ENCODE assay signal across 9 mouse cellular contexts in the genomic region with DNA sequence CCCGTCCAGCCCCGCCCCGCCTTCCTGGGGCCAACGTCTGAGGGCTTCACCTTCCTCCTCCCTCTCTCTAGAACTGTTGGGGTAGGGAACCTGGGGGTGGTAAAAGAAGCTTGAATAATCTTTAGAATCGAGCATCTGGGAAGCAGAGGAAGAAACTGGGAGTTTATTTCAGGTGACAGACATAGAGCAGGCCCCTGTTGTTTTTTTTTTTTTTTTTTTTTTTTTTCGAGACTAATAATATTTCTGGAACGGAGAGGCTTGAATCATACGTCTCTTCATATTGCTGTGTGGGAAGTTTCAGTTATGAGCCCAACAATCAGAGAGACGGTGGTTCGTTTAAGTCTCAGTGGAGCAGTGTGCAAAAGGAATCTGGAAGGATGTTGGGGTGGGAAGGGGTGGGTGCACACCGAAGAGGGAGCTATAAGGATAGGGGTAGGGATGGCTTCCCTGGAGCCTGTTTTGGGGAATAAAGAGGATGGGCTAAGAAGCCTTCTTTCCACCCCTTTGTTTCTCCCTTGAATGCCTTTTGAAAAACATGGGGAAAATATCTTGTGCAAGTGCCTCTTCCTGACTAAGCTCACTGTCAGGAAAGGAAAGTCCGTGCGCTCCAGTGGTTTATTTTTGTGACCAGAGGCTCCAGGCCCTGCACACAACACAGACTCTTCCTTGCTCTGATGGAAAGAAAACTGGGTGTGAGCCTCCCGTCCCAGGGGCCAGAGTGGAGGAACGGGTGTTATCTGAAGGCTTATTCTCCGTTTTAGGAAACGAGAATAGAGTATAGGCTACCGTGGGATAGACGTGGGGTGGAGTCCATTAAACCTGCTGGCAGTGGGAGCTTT. TPM values are rescaled to one million over a fixed set of nuclear protein-coding genes. Genes with fewer than 3 reads are reported as not detected.
DNase-seq lines count a peak whose midpoint lies in the region; ATAC-seq and TF ChIP-seq lines count a peak whose summit lies in the region.
"Had no signal": no experiment of that assay in that cellular context is flagged by ENCODE, and none has a peak within 500 bp of the region (broad histone marks: within the 10 kb centered on the region; RNA-seq: fewer than 3 reads in every experiment).

No protein-coding gene starts in this region.

- no peak for TF ChIP-seq CTCF in kidney, postnatal 0 days (IDR thresholded peaks at IDR 0.05; ENCODE audit: low read depth)
- no peak for TF ChIP-seq CTCF in thymus, adult 2 months (IDR thresholded peaks at IDR 0.05; ENCODE audit: borderline replicate concordance, control insufficient read depth, extremely low read depth, insufficient read depth, low read length, poor library complexity)

- TF ChIP-seq POLR2A in thymus, adult 2 months (IDR thresholded peaks at IDR 0.05; ENCODE audit: control insufficient read depth, extremely low read depth, insufficient read depth, low read length, poor library complexity) = no peak

- H3K36me3 ChIP-seq in kidney, postnatal 0 days (ENCODE audit: insufficient read depth, low read length) = no peaks in the 10 kb centered on the region
- H3K36me3 ChIP-seq in forebrain, embryonic 11.5 days (ENCODE audit: control insufficient read depth, insufficient read depth, low read length) = no peaks in the 10 kb centered on the region
- H3K36me3 ChIP-seq in hindbrain, embryonic 14.5 days (replicated peaks; ENCODE audit: control insufficient read depth, insufficient read depth) = no peaks in the 10 kb centered on the region
- no peaks in the 10 kb centered on the region for H3K36me3 ChIP-seq in midbrain, embryonic 14.5 days (ENCODE audit: control insufficient read depth, insufficient read depth, low read length)
- no peaks in the 10 kb centered on the region for H3K36me3 ChIP-seq in thymus, adult 2 months (ENCODE audit: control insufficient read depth, insufficient read depth, low read length)

- peak overlapping the region; percentile 19; the same call in 1 of the 2 replicates for H3K4me2 ChIP-seq in kidney, postnatal 0 days (ENCODE audit: low read length)
- peak overlapping the region; percentile 18; the same call in 1 of the 2 replicates for H3K4me2 ChIP-seq in forebrain, embryonic 11.5 days (ENCODE audit: low read depth, low read length, severe bottlenecking)
- H3K4me2 ChIP-seq in hindbrain, embryonic 14.5 days (replicated peaks) = peak overlapping the region; percentile 20
- peak overlapping the region; percentile 30 for H3K4me2 ChIP-seq in midbrain, embryonic 14.5 days (ENCODE audit: low read length)

- no peak overlapping the region for H3K4me3 ChIP-seq in kidney, postnatal 0 days (replicated peaks; ENCODE audit: low read depth, low read length)
- H3K4me3 ChIP-seq in forebrain, embryonic 11.5 days (ENCODE audit: low read depth, low read length) = no peak overlapping the region
- H3K4me3 ChIP-seq in hindbrain, embryonic 14.5 days (replicated peaks; ENCODE audit: low read length) = no peak overlapping the region
- H3K4me3 ChIP-seq in midbrain, embryonic 14.5 days (replicated peaks; ENCODE audit: low read depth, low read length) = no peak overlapping the region
- H3K4me3 ChIP-seq in thymus, adult 2 months (ENCODE audit: control insufficient read depth, insufficient read depth, low read length) = no peak overlapping the region
- H3K4me3 ChIP-seq: erythroblast, embryonic 14.5 days had no signal

- ATAC-seq in kidney, postnatal 0 days (replicated peaks; ENCODE audit: low FRiP score, low read depth) = no peak
- ATAC-seq in forebrain, embryonic 11.5 days (replicated peaks; ENCODE audit: low FRiP score) = no peak
- no peak for ATAC-seq in hindbrain, embryonic 14.5 days (ENCODE audit: low FRiP score)
- no peak for ATAC-seq in midbrain, embryonic 14.5 days (ENCODE audit: low FRiP score, low TSS enrichment)

- WGBS in kidney, postnatal 0 days = 50% methylated on average over 19 of the region's 19 CpGs
- WGBS in forebrain, embryonic 11.5 days = 12% methylated on average over 18 of the region's 19 CpGs
- 15% methylated on average over 19 of the region's 19 CpGs for WGBS in hindbrain, embryonic 14.5 days
- 11% methylated on average over 19 of the region's 19 CpGs for WGBS in midbrain, embryonic 14.5 days
- WGBS in thymus, adult 2 months = 71% methylated on average over 19 of the region's 19 CpGs

- no peak overlapping the region for H3K9ac ChIP-seq in kidney, postnatal 0 days (ENCODE audit: low read depth, low read length)
- H3K9ac ChIP-seq in forebrain, embryonic 11.5 days (ENCODE audit: low read length) = peak overlapping the region; percentile 0; the same call in 1 of the 2 replicates
- H3K9ac ChIP-seq in hindbrain, embryonic 14.5 days = peak overlapping the region; percentile 17; the same call in 1 of the 2 replicates
- H3K9ac ChIP-seq in midbrain, embryonic 14.5 days (replicated peaks; ENCODE audit: low read length) = no peak overlapping the region

- no peaks in the 10 kb centered on the region for H3K9me3 ChIP-seq in kidney, postnatal 0 days (replicated peaks; ENCODE audit: low read length)
- H3K9me3 ChIP-seq in forebrain, embryonic 11.5 days (ENCODE audit: control insufficient read depth, low read length) = no peaks in the 10 kb centered on the region
- H3K9me3 ChIP-seq in hindbrain, embryonic 14.5 days (ENCODE audit: control insufficient read depth, low read length) = no peaks in the 10 kb centered on the region
- no peaks in the 10 kb centered on the region for H3K9me3 ChIP-seq in midbrain, embryonic 14.5 days (ENCODE audit: control insufficient read depth, low read length)

- H3K27me3 ChIP-seq in kidney, postnatal 0 days (ENCODE audit: insufficient read depth, low read length) = no peaks in the 10 kb centered on the region
- H3K27me3 ChIP-seq in forebrain, embryonic 11.5 days (ENCODE audit: control insufficient read depth, insufficient read depth, low read length) = no peaks in the 10 kb centered on the region; the same call in 1 of the 2 replicates
- no peaks in the 10 kb centered on the region for H3K27me3 ChIP-seq in hindbrain, embryonic 14.5 days (ENCODE audit: control insufficient read depth, insufficient read depth, low read length)
- H3K27me3 ChIP-seq in midbrain, embryonic 14.5 days (ENCODE audit: control insufficient read depth, insufficient read depth, low read length) = no peaks in the 10 kb centered on the region
- no peaks in the 10 kb centered on the region for H3K27me3 ChIP-seq in thymus, adult 2 months (ENCODE audit: control insufficient read depth, insufficient read depth, low read length)

- 0 out of 2 replicates have a peak, but pooled peaks cover 3% of the 10 kb centered on the region for H3K4me1 ChIP-seq in kidney, postnatal 0 days (replicated peaks; ENCODE audit: insufficient read depth, low read length)
- H3K4me1 ChIP-seq in forebrain, embryonic 11.5 days (replicated peaks; ENCODE audit: control insufficient read depth, insufficient read depth, low read length) = peaks cover 42% of the 10 kb centered on the region
- H3K4me1 ChIP-seq in hindbrain, embryonic 14.5 days (replicated peaks; ENCODE audit: control insufficient read depth, insufficient read depth, low read length) = peaks cover 30% of the 10 kb centered on the region
- H3K4me1 ChIP-seq in midbrain, embryonic 14.5 days (ENCODE audit: control insufficient read depth, insufficient read depth, low read length) = peaks cover 20% of the 10 kb centered on the region
- H3K4me1 ChIP-seq in thymus, adult 2 months (replicated peaks; ENCODE audit: control insufficient read depth, insufficient read depth, low read length) = no peaks in the 10 kb centered on the region

- DNase-seq in kidney, postnatal 0 days (ENCODE audit: low spot score) = no peak
- no peak for DNase-seq in kidney, adult 11 months
- DNase-seq in forebrain, embryonic 11.5 days (ENCODE audit: low spot score) = no peak
- DNase-seq in hindbrain, embryonic 14.5 days (ENCODE audit: low spot score) = no peak
- no peak for DNase-seq in midbrain, embryonic 14.5 days
- no peak for DNase-seq in adrenal gland, postnatal 14 days
- DNase-seq in embryo, embryonic 10 days (ENCODE audit: low spot score) = no peak
- DNase-seq in thymus, adult 2 months = no peak

- peak overlapping the region; percentile 70 for H3K27ac ChIP-seq in kidney, postnatal 0 days
- peak overlapping the region; percentile 53; the same call in 1 of the 2 replicates for H3K27ac ChIP-seq in forebrain, embryonic 11.5 days (ENCODE audit: low read depth, low read length)
- H3K27ac ChIP-seq in hindbrain, embryonic 14.5 days = peak overlapping the region; percentile 38; the same call in 1 of the 2 replicates
- peak overlapping the region; percentile 43; the same call in 1 of the 2 replicates for H3K27ac ChIP-seq in midbrain, embryonic 14.5 days (replicated peaks; ENCODE audit: low read depth, low read length)
- no peak overlapping the region for H3K27ac ChIP-seq in thymus, adult 2 months (ENCODE audit: control insufficient read depth, insufficient read depth, low read length)

RNA-seq across cellular contexts. Expression of a gene that starts 14.4 kb away (rescaled TPM):
- polyA plus RNA-seq in kidney, postnatal 0 days (2015; fragmentation: Nextera tagmentation; extraction: Ambion mirVana) = 46.9 and 58.5 TPM in 2 replicates
- 8.4 and 9.4 TPM in 2 replicates for polyA plus RNA-seq in forebrain, embryonic 11.5 days (2014; fragmentation: Nextera tagmentation; extraction: Ambion mirVana)
- 7.6 and 9.9 TPM in 2 replicates for polyA plus RNA-seq in hindbrain, embryonic 14.5 days (2014; fragmentation: Nextera tagmentation; extraction: Ambion mirVana)
- polyA plus RNA-seq in midbrain, embryonic 14.5 days (2014; fragmentation: Nextera tagmentation; extraction: Ambion mirVana) = 6.2 and 7.6 TPM in 2 replicates
- 30.0 and 36.9 TPM in 2 replicates for total RNA-seq in adrenal gland, postnatal 14 days (2021)
- polyA plus RNA-seq in thymus, adult 2 months (2012; rRNA removed) = 6.6 and 8.4 TPM in 2 replicates

RNA-seq across cellular contexts. Expression of a gene that starts 31.5 kb away (rescaled TPM):
- 7.5 and 9.5 TPM in 2 replicates for polyA plus RNA-seq in kidney, postnatal 0 days (2015; fragmentation: Nextera tagmentation; extraction: Ambion mirVana)
- 15.4 and 19.4 TPM in 2 replicates for polyA plus RNA-seq in forebrain, embryonic 11.5 days (2014; fragmentation: Nextera tagmentation; extraction: Ambion mirVana)
- 42.1 and 45.5 TPM in 2 replicates for polyA plus RNA-seq in hindbrain, embryonic 14.5 days (2014; fragmentation: Nextera tagmentation; extraction: Ambion mirVana)
- 48.8 and 64.2 TPM in 2 replicates for polyA plus RNA-seq in midbrain, embryonic 14.5 days (2014; fragmentation: Nextera tagmentation; extraction: Ambion mirVana)
- 17.2 and 20.2 TPM in 2 replicates for total RNA-seq in adrenal gland, postnatal 14 days (2021)
- polyA plus RNA-seq in thymus, adult 2 months (2012; rRNA removed) = 1.3 TPM in 2 replicates
- polyA plus RNA-seq: erythroblast, embryonic 14.5 days had no signal

Comparison
In these comparisons a context has a peak if more than half of its experiments do, and no peak if none do; other contexts are left out.
1. H3K9ac ChIP-seq: peak in forebrain, embryonic 11.5 days (single experiment) and hindbrain, embryonic 14.5 days (single experiment); none in kidney, postnatal 0 days (single experiment) and midbrain, embryonic 14.5 days (single experiment).
2. Peak in every context shown above with its lines, with median percentiles within 50 percentile points of each other: H3K4me2 ChIP-seq.